Mouse (Mus musculus) MEL (cell line): ENCODE results near the gene Nckipsd.

Experiments
- CHD1 ChIP-seq: IDR thresholded peaks from 2 replicates; pipeline ENCODE4 v1.6.1; 2012; ENCODE audit warnings: low read depth, mild to moderate bottlenecking, inconsistent platforms, low read length, improper control_type of control experiment
- CTCF ChIP-seq, 3 experiments: IDR thresholded peaks in 2 of 3; conservative IDR thresholded peaks in 1 of 3; 2 replicates each; pipeline ENCODE4 v1.5.1; 2011 to 2012; ENCODE audit warnings: low read length in 3 of 3, low read depth in 2 of 3, mild to moderate bottlenecking in 2 of 3, improper control_type of control experiment in 1 of 3, inconsistent platforms in 1 of 3, mixed read lengths in 1 of 3, moderate library complexity in 1 of 3; ENCODE audit not compliant: control insufficient read depth in 1 of 3, insufficient read depth in 1 of 3, poor library complexity in 1 of 3, severe bottlenecking in 1 of 3
- EP300 ChIP-seq, 2 experiments: IDR thresholded peaks; 2 replicates each; pipeline ENCODE4 v1.6.1; 2011; ENCODE audit warnings: improper control_type of control experiment in 2 of 2, low read length in 2 of 2, low read depth in 1 of 2, mild to moderate bottlenecking in 1 of 2
- GATA1 ChIP-seq: IDR thresholded peaks from 2 replicates; pipeline ENCODE4 v1.6.1; 2011; ENCODE audit warnings: low read depth, low read length, improper control_type of control experiment
- MAX ChIP-seq: IDR thresholded peaks from 2 replicates; pipeline ENCODE4 v1.6.1; 2011; ENCODE audit warnings: low read length, improper control_type of control experiment
- MAZ ChIP-seq: IDR thresholded peaks from 2 replicates; pipeline ENCODE4 v1.6.1; 2012; ENCODE audit warnings: low read depth, mild to moderate bottlenecking, inconsistent platforms, low read length, improper control_type of control experiment
- MYC ChIP-seq: IDR thresholded peaks from 2 replicates; pipeline ENCODE4 v1.6.1; 2011; ENCODE audit warnings: low read depth, mild to moderate bottlenecking, low read length, improper control_type of control experiment, moderate library complexity
- POLR2A ChIP-seq, 2 experiments: IDR thresholded peaks; 2 replicates each; pipeline ENCODE4 v1.6.1; 2011 to 2012; ENCODE audit warnings: low read length in 2 of 2, mild to moderate bottlenecking in 2 of 2, control low read depth in 1 of 2, improper control_type of control experiment in 1 of 2, low read depth in 1 of 2, moderate library complexity in 1 of 2; ENCODE audit not compliant: control insufficient read depth in 1 of 2, insufficient read depth in 1 of 2, poor library complexity in 1 of 2
- SIN3A ChIP-seq: IDR thresholded peaks from 2 replicates; pipeline ENCODE4 v1.6.1; 2012; ENCODE audit warnings: low read length, improper control_type of control experiment, inconsistent platforms
- TAL1 ChIP-seq: IDR thresholded peaks from 2 replicates; pipeline ENCODE4 v1.6.1; 2012; ENCODE audit warnings: mild to moderate bottlenecking, inconsistent platforms, low read length, moderate library complexity, mixed read lengths
- USF1 ChIP-seq: IDR thresholded peaks from 2 replicates; pipeline ENCODE4 v1.6.1; 2014; ENCODE audit warnings: low read depth, mild to moderate bottlenecking, inconsistent platforms, low read length, improper control_type of control experiment, moderate library complexity
- ZMIZ1 ChIP-seq: IDR thresholded peaks from 2 replicates; pipeline ENCODE4 v1.6.1; 2012; ENCODE audit warnings: low read depth, mild to moderate bottlenecking, inconsistent platforms, low read length, improper control_type of control experiment, moderate library complexity

DNA sequence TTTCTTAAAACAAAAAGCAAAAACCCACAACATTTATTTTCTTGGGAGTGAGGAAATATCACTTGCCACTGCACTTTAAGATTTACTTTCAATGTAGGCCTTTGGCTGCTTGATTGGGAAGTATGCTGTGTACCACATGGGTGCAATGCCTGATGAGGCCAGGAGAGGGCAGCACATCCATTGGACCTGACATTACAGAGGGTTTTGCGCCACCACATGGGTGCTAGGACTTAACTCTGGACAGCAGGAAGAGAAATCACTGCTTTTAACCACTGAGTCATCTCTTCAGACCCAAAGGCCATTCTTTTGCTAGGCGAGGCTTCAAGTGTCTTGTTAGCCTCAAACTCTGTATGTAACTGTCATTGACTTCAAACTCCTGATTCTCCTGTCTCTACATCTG is 48.4 kb upstream of the Nckipsd start:
- peak; percentile 93 to 99 (median 99) for TF ChIP-seq CTCF (IDR thresholded peaks at IDR 0.05 in 2 of 3, conservative IDR thresholded peaks at IDR 0.05 in 1 of 3; ENCODE audit: control insufficient read depth in 1 of 3, insufficient read depth in 1 of 3, low read depth in 2 of 3, low read length in 3 of 3, poor library complexity in 1 of 3, severe bottlenecking in 1 of 3)
- no peak for TF ChIP-seq POLR2A (IDR thresholded peaks at IDR 0.05; ENCODE audit: control insufficient read depth in 1 of 2, insufficient read depth in 1 of 2, low read depth in 1 of 2, low read length in 2 of 2, poor library complexity in 1 of 2)
- TF ChIP-seq EP300 (IDR thresholded peaks at IDR 0.05; ENCODE audit: low read depth in 1 of 2, low read length in 2 of 2), result no peak
- 0 out of 2 replicates have a peak, but pooled peaks have one; percentile 55 for TF ChIP-seq MAX
- TF ChIP-seq ZMIZ1, result no peak
- TF ChIP-seq MYC, result peak; percentile 83
- TF ChIP-seq TAL1, result no peak
- no peak for TF ChIP-seq GATA1
- peak; percentile 35; the same call in 1 of the 2 replicates for TF ChIP-seq USF1
- TF ChIP-seq MAZ, result no peak
- no peak for TF ChIP-seq CHD1
- 0 out of 2 replicates have a peak, but pooled peaks have one; percentile 39 for TF ChIP-seq SIN3A
